Mouse (Mus musculus): ENCODE measurements at regions not wholly inside any gene's neighbourhood (a gene's known extent, or its start where the extent isn't known, plus 50 kb on each side); places are given as distances from the start of the nearest gene placed in this dataset.

- no peak for TF ChIP-seq POLR2A (IDR thresholded peaks at IDR 0.05; ENCODE audit: low read depth, low read length)
- no peak for TF ChIP-seq CTCF (conservative IDR thresholded peaks at IDR 0.05; ENCODE audit: insufficient read depth, insufficient read length, low read depth, low read length)
Observed at GRCm38 (mm10) chr3:133846301-133846700, 301.4 kb upstream of the Tet2 start.

Data from kidney, adult 2 months (tissue).